Mouse (Mus musculus): Measurements from ENCODE around the gene Epha4. TPM values are rescaled to one million over a fixed set of nuclear protein-coding genes. Genes with fewer than 3 reads are reported as not detected.

Gene Epha4
- 37.3 and 39.1 TPM in 2 replicates for polyA plus RNA-seq (2015; fragmentation: Nextera tagmentation; extraction: Ambion mirVana)

DNA sequence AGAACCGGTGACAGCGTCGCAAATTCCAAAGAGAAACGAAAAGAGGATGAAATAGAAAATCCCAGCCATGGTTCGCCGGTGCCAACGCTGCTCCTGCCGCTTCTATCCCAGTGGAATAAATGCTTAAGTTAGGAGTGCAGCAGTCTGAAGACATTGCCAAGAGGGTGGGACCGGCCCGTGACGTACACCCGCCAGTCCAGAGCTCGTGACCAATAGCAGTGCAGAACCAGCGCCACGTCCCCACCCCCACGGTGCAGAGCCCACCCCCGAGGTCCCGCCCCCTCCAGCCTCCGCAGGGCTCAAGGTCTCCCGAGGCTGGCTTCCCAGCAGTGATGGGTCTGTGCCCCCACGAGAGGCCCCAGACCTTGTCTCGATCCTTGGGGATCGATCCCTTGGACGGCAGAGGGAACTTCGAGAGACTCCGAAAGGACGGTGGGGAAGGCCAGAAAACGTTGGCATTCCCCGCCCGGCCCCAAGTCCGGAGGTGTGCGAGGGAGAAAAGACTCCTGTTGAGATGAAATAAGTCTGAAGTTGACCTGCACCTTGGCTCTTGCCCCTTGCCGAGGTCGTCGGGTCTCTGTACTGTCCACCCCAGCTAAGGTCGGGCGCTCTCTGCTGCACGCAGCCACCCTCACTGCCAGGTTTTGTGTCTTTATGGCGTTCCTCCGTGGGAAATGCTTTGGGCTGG is at the start of gene Epha4:
Gene Epha4 (minus strand): TSS at position 126 of the 688 bp plus-strand sequence.
- no peaks in the 10 kb centered on the region for H3K36me3 ChIP-seq
- no peaks in the 10 kb centered on the region for H3K27me3 ChIP-seq
- WGBS: under 1% methylated on average over 40 of the region's 40 CpGs
- peak within 1 kb of the TSS; percentile 73 for H3K4me2 ChIP-seq
- peak; percentile 94 for ATAC-seq (ENCODE audit: low FRiP score)
- peaks cover 54% of the 10 kb centered on the region for H3K4me1 ChIP-seq (replicated peaks)
- peak within 1 kb of the TSS; percentile 69 for H3K4me3 ChIP-seq
- H3K9me3 ChIP-seq: no peaks in the 10 kb centered on the region
- H3K9ac ChIP-seq: peak within 1 kb of the TSS; percentile 82
- H3K27ac ChIP-seq: peak within 1 kb of the TSS; percentile 92

DNA sequence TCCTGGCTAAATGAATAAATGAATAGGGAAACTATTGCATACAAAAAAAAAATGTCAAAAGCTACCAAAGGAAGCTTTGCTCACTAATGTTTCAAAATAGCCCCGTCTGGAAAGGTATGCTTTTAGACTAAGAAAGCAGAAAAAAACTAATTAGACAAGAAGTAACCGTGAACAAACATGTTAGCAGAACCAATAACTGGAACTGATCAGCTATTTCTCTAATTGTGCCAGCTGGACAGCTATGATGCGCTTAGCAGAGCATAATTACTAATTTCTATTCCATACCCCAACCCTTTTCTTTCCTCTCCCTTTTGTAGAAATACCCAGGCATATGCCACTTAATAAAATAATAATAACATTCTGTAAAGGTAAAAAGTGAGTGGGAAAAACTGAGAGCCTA is 41.3 kb upstream of the Epha4 start:
- Histone ChIP-seq H3K9me3 (no peaks in the 10 kb centered on the region), H3K27me3 (no peaks in the 10 kb centered on the region), H3K9ac (no peak overlapping the region), H3K27ac (no peak overlapping the region), H3K4me1 (replicated peaks) (peaks cover 8% of the 10 kb centered on the region), H3K36me3 (no peaks in the 10 kb centered on the region), H3K4me3 (no peak overlapping the region), H3K4me2 (no peak overlapping the region)
- 24% methylated on average over 3 of the region's 3 CpGs for WGBS
- no peak for ATAC-seq (ENCODE audit: low FRiP score)

DNA sequence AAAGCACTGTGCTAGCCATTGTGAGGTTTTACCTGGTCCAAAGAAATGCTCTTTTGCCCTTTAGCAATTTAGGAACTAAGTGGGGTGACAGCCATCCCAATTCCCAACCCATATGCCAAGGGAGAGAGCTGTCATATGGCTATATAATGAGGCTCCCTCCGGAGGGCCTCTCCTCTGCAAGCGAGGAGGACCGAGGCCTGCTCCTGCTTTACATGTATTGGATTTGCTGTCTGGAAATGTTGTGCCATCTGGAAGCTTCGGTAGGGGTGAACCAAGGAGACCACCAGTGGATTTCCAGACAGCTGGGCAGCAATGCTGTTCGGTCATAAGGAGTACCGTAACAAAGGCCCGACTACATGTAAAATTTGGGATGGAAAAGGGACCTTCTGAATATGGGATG is 37.0 kb upstream of the Epha4 start:
- Histone ChIP-seq H3K27ac (no peak overlapping the region), H3K9me3 (no peaks in the 10 kb centered on the region), H3K4me3 (no peak overlapping the region), H3K27me3 (no peaks in the 10 kb centered on the region), H3K4me2 (no peak overlapping the region), H3K36me3 (no peaks in the 10 kb centered on the region), H3K4me1 (replicated peaks) (peaks cover 9% of the 10 kb centered on the region), H3K9ac (no peak overlapping the region)
- peak; percentile 54; the same call in 1 of the 2 replicates for ATAC-seq (ENCODE audit: low FRiP score)
- 64% methylated on average over 7 of the region's 7 CpGs for WGBS

DNA sequence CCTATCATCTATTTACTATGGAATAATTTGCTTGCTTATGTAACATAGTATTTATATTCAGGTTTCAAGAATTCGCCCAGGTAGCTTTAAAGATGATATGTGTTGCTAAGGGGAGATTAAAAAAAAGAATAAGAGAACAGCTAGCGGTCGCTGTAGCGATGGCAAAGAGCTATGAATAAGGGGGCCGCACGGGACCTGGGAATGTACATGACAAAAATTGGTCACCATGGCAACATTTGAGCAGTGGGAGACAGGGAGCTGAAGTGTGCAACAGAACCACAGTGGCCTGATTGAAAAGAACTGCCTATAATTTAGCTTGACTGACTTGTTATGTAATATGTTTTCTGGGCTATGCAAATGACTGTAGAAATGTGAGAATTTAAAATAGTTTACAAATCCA is 30.8 kb upstream of the Epha4 start:
- Histone ChIP-seq H3K36me3 (no peaks in the 10 kb centered on the region), H3K9ac (no peak overlapping the region), H3K4me3 (no peak overlapping the region), H3K9me3 (no peaks in the 10 kb centered on the region), H3K27me3 (no peaks in the 10 kb centered on the region), H3K4me2 (no peak overlapping the region), H3K4me1 (replicated peaks) (peaks cover 28% of the 10 kb centered on the region), H3K27ac (no peak overlapping the region; the same call in 1 of the 2 replicates)
- peak; percentile 91 for ATAC-seq (ENCODE audit: low FRiP score)
- 12% methylated on average over 6 of the region's 6 CpGs for WGBS

DNA sequence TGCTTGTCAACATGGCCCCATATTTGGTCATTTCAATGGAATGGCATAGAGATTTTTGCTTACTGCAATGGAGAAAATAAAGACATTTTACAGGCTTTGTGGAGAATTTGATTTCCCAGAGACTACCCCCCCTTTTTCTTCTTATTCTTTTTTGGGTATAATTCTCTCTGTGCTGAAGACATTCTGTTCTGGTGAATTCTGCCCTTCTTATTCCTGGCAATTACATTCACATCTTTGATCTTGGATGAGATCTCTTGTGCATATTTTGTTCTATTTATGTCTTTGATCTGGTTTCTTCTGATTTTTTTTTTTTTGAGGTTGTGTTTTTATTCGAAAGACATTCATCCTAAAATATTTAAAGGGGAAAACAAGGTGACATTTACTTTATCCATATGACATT is 30.1 kb upstream of the Epha4 start:
- H3K4me1 ChIP-seq (replicated peaks): peaks cover 30% of the 10 kb centered on the region
- no peak overlapping the region for H3K9ac ChIP-seq
- WGBS: 78% methylated on average over 1 of the region's 1 CpGs
- no peak for ATAC-seq (ENCODE audit: low FRiP score)
- no peak overlapping the region for H3K4me2 ChIP-seq
- no peaks in the 10 kb centered on the region for H3K36me3 ChIP-seq
- H3K27me3 ChIP-seq: no peaks in the 10 kb centered on the region
- no peak overlapping the region for H3K4me3 ChIP-seq
- no peaks in the 10 kb centered on the region for H3K9me3 ChIP-seq
- H3K27ac ChIP-seq: no peak overlapping the region

DNA sequence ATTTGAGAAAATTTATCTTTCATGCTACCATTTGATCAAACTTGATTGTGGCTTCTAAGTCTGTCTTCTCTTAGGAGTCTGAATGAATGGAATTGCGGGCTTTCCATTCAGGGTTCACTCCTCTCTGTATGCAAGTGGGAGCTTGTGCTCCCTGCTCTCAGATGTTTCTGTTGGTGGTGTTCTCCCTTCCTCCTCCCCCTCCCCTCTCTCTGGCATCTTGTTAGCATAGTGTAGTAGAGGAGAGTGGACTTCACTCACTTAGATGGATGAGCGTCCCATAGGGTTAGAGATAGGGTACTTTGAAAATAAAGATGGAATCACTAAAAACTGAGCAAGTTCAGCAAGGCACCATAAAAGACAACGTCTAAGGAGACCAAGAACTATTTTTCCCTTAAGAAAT is 29.4 kb upstream of the Epha4 start:
- no peak for ATAC-seq (ENCODE audit: low FRiP score)
- no peaks in the 10 kb centered on the region for H3K27me3 ChIP-seq
- no peak overlapping the region for H3K27ac ChIP-seq
- no peaks in the 10 kb centered on the region for H3K9me3 ChIP-seq
- 20% methylated on average over 3 of the region's 3 CpGs for WGBS
- no peak overlapping the region for H3K4me3 ChIP-seq
- peaks cover 35% of the 10 kb centered on the region for H3K4me1 ChIP-seq (replicated peaks)
- no peaks in the 10 kb centered on the region for H3K36me3 ChIP-seq
- H3K4me2 ChIP-seq: no peak overlapping the region
- no peak overlapping the region for H3K9ac ChIP-seq

DNA sequence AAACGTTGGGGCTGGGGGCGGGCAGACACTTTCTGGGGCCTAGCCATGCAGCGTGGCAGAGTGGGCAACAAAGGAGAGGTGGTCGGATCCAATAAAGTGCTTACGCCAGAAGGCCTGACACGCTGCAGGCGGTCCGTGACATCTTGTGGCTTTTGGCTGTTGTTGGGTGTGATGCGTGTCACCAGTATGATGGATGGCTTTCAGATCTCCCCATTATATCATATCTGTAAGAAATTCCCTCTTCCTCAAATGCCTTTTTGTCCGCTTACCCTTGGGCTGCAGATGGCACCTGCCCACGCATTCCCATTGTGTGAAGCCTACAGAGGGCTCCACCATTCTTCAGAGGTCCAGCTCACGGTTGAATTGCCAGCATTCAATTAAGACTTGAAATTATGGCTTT is 25.1 kb upstream of the Epha4 start:
- ATAC-seq (ENCODE audit: low FRiP score): peak; percentile 52
- WGBS: 42% methylated on average over 12 of the region's 12 CpGs
- Histone ChIP-seq H3K4me3 (no peak overlapping the region), H3K9ac (no peak overlapping the region), H3K36me3 (no peaks in the 10 kb centered on the region), H3K9me3 (no peaks in the 10 kb centered on the region), H3K4me2 (no peak overlapping the region), H3K27ac (no peak overlapping the region), H3K27me3 (no peaks in the 10 kb centered on the region), H3K4me1 (replicated peaks) (peaks cover 17% of the 10 kb centered on the region)

DNA sequence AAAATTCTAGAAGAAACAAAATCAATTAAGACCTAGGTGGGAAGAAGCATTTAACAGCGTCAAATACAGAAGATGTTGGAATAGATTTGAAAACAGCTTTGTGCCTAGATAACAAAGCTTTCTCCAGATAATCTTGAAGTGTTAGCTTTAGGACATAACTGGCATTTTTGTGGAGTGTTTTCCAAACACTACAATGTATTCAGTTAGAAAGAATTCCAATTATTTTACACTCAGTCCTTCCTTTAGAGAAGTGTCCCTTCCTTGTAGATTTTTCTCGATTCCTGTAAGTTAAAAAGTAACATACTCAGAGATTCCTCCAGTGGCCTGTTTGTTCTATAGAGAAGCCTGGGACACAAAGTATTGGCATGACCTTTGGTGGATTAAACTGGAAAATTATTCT is 23.7 kb upstream of the Epha4 start:
- Histone ChIP-seq H3K9me3 (no peaks in the 10 kb centered on the region), H3K4me1 (replicated peaks) (peaks cover 7% of the 10 kb centered on the region), H3K4me3 (no peak overlapping the region), H3K27me3 (no peaks in the 10 kb centered on the region), H3K36me3 (no peaks in the 10 kb centered on the region), H3K9ac (no peak overlapping the region), H3K4me2 (no peak overlapping the region), H3K27ac (no peak overlapping the region)
- 71% methylated on average over 2 of the region's 2 CpGs for WGBS
- ATAC-seq (ENCODE audit: low FRiP score): no peak

DNA sequence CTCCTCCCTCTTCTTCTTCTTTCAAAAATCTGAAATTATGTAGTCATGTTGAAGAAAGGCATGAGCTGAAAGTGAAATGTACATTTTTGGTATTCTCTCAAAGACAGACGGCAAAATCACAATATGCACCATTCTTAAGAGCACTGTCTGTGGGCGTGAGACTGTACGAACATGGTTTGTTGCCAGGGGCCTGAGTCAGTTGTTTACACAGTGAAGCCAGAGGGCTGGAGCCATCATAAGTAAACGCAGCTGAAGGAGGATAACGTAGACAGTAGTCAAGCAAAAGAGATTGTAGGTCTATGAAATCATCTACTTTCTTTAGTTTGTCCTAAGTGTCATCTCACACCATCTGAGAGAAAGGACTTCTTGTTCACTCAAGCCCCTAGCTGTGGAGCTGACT is 21.0 kb upstream of the Epha4 start:
- H3K4me3 ChIP-seq: no peak overlapping the region
- no peaks in the 10 kb centered on the region for H3K27me3 ChIP-seq
- 80% methylated on average over 5 of the region's 5 CpGs for WGBS
- no peaks in the 10 kb centered on the region for H3K9me3 ChIP-seq
- H3K36me3 ChIP-seq: no peaks in the 10 kb centered on the region
- no peak overlapping the region for H3K27ac ChIP-seq
- H3K4me2 ChIP-seq: no peak overlapping the region
- H3K9ac ChIP-seq: no peak overlapping the region
- no peak for ATAC-seq (ENCODE audit: low FRiP score)
- H3K4me1 ChIP-seq (replicated peaks): peaks cover 18% of the 10 kb centered on the region

DNA sequence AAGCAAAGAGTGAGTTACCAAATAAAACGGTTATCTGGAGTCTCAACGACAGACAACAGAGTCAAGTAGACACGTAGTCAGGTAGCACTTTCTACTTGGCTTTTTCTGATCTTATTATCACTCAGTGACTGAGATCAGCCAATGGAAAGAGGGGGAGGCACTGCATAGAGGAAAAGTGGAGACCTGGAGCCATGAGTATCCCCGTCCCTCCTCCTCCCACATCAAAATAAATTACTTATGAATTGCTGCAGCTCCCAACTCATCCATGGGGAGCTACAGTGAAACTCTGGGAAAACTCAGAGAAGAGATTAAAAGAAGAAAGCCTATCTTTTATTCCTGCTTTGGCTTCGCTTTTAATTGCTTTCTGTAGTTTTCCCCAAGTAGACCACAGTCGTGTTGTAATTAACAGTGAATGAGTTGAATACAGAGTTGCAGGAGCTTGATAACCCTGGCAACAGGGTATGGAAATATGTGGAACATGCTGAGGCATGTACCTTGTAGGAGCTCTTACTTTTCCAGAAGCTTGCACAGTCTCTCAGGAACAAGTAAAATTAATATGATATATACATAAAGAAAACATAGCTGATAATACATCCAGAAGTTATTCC is 17.8 kb upstream of the Epha4 start:
- H3K9ac ChIP-seq: no peak overlapping the region
- H3K4me3 ChIP-seq: no peak overlapping the region
- ATAC-seq (ENCODE audit: low FRiP score): no peak
- peaks cover 11% of the 10 kb centered on the region for H3K4me1 ChIP-seq (replicated peaks)
- no peaks in the 10 kb centered on the region for H3K27me3 ChIP-seq
- no peak overlapping the region for H3K27ac ChIP-seq
- H3K4me2 ChIP-seq: no peak overlapping the region
- no peaks in the 10 kb centered on the region for H3K36me3 ChIP-seq
- no peaks in the 10 kb centered on the region for H3K9me3 ChIP-seq
- whole genome bisulfite sequencing: 36% methylated on average over 6 of the region's 6 CpGs

DNA sequence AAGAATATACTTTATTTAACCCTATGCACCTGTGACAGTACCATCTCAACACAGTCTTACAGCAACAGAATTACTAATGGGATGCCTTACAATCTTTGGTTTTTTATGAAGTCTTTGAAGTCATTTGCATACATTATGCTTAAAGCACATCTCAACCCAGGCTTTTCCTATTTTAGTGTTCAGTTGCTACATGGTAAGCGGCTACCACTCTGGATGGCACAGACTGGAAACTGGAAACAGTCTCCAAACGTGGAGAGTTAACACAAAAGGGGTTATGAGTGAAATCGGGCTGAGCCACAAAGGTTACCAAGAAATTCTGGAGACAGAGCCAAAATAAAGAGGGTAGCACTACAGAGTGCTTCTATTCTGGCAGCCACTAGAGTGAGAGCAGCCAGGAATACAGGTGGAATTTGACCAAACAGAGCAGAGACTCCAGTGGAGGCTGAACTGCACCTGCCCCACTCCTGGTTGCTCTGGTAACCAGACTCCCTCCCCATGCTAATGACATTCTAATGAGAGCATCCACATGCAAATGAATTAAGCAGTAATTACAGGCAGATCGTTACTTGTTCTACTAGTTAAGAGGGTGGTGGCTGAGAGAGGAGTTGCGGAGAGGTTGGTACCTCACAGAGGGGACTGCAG is 17.2 kb upstream of the Epha4 start:
- no peak overlapping the region for H3K27ac ChIP-seq
- ATAC-seq (ENCODE audit: low FRiP score): peak; percentile 85

DNA sequence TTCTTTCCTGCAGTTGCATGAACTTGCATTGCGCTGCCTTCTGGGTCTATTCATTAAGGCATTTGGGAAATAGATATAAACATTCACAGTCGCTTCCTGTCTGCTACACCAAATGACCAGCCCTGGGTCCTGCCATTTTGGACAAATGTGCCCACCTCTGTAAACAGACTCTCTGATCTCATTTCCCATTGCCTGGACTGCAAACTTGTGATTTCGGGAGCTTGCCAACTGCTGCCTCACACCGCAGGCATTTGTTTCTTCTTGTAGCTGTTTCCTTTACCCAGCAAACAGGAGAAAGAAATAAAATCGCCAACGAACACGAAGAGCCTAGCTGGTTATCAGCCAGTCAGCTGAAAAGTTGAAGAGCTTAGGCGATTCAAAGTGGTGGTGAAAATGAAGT is 10.2 kb upstream of the Epha4 start:
- no peak overlapping the region for H3K9ac ChIP-seq
- peaks cover 17% of the 10 kb centered on the region for H3K4me1 ChIP-seq (replicated peaks)
- H3K27me3 ChIP-seq: no peaks in the 10 kb centered on the region
- whole genome bisulfite sequencing: 89% methylated on average over 8 of the region's 8 CpGs
- no peaks in the 10 kb centered on the region for H3K36me3 ChIP-seq
- no peak overlapping the region for H3K4me2 ChIP-seq
- no peak overlapping the region for H3K27ac ChIP-seq
- no peak for ATAC-seq (ENCODE audit: low FRiP score)
- H3K4me3 ChIP-seq: no peak overlapping the region
- no peaks in the 10 kb centered on the region for H3K9me3 ChIP-seq

More for the DNA sequence above, 17.2 kb upstream of the Epha4 start:
- Histone ChIP-seq H3K9ac (no peak overlapping the region), H3K9me3 (no peaks in the 10 kb centered on the region), H3K27me3 (no peaks in the 10 kb centered on the region), H3K36me3 (no peaks in the 10 kb centered on the region), H3K4me2 (no peak overlapping the region), H3K4me3 (no peak overlapping the region), H3K4me1 (replicated peaks) (peaks cover 11% of the 10 kb centered on the region)
- WGBS: 35% methylated on average over 5 of the region's 5 CpGs

DNA sequence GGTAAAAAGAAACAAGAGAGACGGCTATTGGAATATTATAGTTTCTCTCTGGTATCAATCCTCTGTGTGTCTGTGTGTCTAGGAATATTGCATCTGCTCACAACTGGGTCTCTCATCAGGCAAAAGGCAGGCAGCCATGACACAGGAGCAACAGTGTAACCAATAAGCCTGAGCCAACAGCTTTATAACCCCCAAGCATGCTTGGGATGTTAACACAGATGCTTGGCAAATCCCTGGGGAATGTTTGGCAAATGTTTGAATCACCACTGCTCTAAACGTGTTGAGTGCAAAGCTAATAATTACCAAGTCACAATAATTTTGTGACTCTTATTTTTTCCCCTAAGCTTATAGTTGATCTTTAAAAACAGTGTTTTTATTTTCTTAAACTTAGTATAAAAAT is 8.5 kb upstream of the Epha4 start:
- 52% methylated on average over 2 of the region's 2 CpGs for WGBS
- H3K4me1 ChIP-seq (replicated peaks): peaks cover 17% of the 10 kb centered on the region
- H3K4me3 ChIP-seq: no peak overlapping the region
- H3K36me3 ChIP-seq: no peaks in the 10 kb centered on the region
- H3K9me3 ChIP-seq: no peaks in the 10 kb centered on the region
- no peak overlapping the region for H3K27ac ChIP-seq
- no peak overlapping the region for H3K9ac ChIP-seq
- no peaks in the 10 kb centered on the region for H3K27me3 ChIP-seq
- H3K4me2 ChIP-seq: no peak overlapping the region
- no peak for ATAC-seq (ENCODE audit: low FRiP score)
